Mouse (Mus musculus) embryo, embryonic 10 days (tissue): Measurements from ENCODE around the gene Prkce.
A peak's percentile ranks its signal among the peaks of the same experiment; 100 is the strongest.

Experiments
- DNase-seq: peaks from one replicate; pipeline ENCODE4 v3.0.0-alpha.2; 2015; ENCODE audit warnings: low spot score

Gene Prkce

DNA sequence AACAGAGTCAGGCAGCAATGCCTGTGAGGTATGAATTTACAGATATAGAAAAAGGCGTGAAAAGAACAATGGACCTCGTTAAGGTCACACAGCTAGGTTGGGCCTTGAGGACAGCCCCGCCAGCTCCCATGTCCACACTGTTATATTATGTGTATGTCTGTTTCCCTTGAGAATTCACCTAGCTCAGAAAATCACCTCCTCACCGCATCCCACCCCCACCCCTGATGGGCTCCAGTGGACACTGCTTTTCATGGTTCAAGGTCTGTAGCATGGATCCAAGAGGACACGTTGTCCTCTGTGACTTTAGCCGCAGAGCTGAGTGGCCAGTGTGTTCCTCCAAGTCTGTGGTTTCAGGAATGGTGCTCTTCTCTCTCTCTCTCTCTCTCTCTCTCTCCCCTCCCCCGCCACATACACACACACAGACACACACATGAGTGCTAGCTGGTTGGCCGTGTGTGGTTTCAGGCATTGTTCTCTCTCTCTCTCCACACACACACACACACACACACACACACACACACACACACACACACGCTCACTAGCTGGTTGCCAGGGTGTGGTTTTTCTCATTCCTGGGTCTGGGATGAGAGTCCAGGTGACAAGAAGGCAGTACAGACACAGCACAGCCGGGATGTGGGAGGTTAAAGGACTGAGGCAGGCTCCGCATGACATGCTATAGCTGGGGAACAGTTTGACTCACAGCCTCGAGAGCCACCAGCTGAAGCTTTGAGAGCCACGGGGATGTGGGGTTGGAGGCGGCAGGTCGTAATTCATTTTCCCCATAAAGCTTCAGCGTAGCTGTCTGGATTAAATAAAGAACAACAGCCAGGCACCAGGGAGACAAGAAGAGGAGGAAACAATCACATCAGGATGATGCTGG lies 162.7 kb downstream of the Prkce start:
- DNase-seq, result peak; percentile 44

DNA sequence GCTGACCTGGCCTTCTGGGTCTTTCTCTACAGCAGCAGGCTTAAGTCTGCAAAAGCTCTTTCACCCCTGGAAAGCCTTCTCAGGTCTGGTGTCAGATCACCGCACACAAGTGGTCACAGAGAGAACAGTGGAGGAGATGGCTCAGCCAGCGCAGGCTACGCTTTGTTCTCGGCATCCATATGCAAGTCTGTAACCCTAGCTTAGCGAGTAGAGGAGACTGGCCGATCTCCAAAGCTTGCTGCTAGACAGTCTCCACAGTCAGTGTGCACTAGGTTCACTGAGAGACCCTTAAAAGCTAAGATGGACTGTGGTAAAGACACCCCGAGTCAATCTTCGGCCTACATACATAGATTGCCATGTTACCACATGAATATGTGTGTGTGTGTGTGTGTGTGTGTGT lies 164.2 kb downstream of the Prkce start:
- DNase-seq, result no peak

DNA sequence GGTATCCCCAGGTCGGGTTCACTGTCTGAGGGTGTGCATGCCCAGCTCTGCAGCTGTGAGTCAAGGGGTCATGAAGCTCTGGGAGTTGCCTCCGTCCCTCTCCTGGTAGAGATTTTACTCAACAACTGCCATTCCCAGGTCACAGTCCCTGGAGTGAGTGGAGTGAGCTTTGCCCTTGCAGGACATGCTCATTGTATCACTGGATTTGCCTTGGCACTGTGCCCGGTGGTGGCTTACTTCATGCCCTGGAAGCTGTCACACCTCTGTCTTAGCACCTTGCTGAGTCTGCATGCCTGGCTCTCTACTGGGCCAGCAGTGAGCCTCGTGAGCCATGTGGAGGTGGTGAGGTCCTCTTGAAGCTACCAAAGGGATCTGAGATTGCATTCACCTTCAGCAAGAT lies 167.4 kb downstream of the Prkce start:
- DNase-seq, result no peak

DNA sequence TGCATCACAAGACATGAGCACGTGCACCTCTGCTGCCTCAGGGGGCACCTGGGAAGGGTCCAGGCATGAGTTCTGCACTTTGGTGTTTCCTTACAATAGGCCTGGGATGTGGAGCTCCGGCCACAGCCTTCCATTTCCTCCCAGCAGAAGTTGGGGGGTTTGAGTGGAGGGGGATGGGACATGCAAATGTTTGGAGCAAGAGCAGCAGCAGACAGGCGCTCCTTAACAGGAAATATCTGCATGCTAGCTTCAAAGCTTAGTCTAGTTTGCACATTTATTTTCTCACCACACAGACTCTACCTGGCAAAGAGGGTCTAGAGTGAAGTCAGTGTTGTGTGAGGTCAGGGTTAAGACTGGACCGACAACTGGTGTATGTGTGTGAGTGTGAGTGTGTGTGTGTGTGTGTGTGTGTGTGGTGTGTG lies 169.1 kb downstream of the Prkce start:
- no peak for DNase-seq

DNA sequence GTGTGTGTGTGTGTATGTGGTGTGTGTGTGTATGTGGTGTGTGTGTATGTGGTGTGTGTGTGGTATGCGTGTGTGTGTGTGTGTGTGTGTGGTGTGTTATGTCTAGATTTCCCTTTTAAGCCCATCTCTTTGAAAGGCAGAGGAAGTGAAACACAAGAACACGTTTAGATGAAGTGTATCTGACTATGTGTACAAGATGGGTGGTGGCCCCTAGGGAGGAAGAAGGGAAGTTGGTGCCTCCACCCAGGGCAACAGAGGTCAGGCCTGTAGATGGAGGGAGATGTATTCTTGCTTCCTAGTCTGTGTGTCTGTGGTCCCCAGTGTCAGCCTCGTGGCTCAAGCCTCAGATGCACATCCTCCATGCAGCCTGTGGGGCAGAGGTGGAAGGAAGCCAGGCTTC lies 169.5 kb downstream of the Prkce start:
- no peak for DNase-seq

DNA sequence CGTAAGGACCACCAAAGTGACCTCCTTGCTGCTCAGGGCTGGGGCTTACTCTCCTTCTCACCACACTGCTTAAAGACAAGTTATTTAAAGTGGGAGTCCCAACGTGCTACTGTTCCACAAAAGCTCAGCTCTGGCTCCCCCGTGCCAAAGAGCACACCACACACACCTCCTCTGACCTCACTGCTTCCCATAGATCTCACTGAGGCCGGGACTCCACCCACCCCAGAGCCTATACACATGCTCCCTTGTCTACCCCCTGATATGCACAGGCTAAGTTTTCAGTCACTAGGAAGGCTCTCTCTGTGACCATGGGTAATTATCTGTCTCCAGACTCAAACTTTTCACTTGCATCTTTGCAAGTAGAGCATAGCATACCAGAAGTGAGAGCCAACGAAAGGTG lies 170.7 kb downstream of the Prkce start:
- DNase-seq, result no peak

DNA sequence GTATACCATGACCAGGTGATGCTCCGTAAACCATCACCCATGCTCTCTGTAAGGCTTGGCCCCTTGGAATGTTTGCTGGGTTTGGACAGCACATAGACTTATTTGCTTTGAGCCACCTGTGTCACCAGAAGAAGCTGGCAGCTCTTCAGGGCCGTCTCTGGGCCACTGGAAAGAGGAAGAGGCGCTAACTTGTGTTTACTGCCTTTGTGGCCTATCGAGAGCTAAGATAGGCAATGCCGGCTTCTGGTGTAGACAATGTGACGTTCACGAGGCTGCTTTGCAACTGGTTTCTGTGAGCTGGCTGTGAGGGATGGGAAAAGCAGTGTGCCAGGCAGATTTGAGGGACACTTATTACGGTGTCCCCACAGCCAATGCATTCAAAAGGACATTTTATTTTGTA lies 176.4 kb downstream of the Prkce start:
- DNase-seq, result no peak

DNA sequence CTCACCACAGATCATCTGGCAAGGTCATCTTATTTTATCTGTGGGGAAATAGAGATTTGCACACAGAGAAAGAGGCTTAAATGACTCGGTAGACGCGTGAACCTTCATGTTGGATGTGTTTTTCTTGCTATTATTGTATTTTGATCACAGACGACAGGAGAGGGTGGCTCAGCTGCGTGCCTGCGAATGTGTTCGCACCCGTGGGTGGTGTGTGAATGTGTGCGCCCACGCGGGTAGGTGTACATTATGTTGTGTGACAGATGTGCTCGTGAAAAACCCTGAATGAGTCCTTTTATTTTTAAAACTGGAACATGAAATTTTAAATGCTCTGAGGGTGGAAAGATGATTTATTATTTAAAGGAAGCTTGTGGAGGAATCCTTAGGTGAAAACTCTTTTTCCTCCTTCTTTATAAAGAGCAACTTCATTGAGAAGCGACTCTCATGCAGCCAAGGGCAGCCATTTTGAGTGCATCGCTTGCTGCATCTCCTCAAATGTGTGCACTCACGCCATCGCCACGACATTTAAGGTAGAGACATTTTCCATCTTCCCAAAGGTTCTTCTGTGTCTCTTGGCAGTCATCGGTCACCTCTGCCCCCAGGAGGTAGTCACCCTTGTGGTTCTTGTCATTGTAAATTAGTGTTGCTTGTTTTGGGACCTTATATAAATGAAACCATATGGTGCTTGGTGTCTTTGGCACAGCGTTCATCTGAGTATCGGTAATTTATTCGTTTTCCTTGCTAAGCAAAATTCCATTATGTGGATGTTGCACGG lies 177.8 kb downstream of the Prkce start:
- no peak for DNase-seq

DNA sequence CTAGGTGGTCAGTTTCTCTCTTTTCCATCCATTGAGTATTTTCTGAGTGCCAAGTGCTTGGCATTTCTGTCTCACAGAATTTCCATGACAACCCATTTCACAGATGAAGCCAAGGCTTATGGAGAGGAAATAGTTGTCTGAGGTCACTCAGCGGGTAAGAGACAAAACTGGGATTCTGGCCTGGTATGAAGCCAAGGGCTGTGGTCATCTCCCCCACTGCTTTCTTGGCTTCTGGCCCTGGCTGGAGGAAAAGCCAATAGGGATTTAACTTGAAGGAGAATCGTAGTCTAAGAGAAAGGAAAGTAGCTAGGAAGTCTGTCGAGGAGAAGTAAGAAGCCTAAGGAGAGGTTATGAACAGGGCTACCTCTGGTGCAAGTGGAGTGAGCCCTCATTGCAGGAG lies 182.7 kb downstream of the Prkce start:
- DNase-seq, result no peak

DNA sequence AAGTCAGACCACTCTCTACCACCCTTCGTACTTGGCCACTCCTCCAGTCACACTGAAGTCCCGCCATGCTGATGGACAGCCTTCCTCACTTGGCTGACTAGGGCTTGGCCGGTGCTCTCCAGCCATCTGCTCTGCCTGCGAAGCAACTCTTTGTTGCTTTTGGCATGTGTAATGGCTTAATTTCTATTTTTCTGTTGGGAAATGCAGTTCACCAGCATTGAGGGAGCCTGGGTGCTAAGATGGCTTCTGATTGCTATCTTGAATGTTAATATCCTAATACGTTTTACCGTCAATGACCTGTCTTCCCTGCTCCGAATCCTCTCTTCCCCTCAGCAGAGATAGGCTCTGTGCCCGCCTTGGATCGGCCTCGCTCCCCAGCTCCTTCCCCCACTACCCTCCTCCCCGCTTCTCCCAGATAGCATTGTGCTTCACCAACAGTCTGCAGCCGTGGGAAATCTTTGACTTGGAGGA lies 183.2 kb downstream of the Prkce start:
- no peak for DNase-seq

DNA sequence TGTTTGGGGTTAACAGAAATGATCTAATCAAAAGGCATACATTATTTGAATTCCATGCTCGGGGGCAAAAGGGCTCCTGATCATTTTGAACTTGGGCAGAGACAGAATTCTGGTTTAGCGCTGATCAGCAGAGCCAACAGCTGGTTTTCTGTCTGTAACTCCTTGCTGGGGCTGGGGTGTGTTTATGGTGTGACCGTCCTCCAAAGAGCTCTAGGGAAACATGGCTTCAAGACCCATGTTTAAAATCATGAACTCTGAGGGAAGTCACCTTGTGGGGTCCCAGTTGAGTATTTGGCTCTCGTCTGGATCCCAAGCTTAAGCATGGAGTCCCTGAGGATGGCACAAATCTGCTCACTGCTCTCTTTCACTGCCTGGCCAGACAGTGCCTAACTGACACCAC lies 183.7 kb downstream of the Prkce start:
- DNase-seq, result no peak

DNA sequence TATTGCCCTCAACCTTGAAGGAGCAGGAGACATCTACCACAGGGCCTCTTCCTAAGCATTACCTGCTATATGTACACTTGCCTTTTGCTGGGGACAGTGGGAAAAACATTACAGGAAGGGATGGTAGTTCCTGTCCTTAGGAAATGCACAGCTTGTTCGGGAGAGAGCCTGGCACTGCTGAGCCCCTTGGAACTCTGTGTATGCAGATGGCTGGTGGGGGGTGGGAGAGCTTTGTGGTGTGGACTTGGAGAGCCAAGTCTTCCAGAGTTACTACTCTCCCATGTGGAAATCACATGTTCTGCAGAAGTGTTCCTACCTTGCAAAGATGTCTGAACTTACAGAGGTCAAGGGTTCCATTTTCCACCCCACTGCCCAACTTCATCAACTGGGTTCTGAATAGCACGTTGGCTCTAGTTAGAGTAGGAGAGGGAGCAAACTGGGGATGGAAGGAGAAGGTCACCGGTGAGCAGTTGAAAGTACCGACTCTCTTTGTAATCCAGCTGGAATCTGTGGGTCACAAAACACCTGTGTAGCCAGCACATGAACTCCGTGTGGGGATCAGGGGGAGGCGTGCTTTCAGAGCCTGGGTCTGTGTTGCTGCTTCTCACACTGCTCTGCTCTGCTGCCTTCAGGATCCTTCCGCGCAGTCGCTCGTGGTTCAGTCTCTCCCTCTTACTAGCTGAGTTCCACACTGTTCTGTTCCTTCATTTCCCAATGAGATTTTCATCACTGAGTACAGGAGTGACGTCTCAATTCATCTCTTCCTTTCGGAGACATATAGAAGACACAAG lies 184.9 kb downstream of the Prkce start:
- DNase-seq, result no peak

DNA sequence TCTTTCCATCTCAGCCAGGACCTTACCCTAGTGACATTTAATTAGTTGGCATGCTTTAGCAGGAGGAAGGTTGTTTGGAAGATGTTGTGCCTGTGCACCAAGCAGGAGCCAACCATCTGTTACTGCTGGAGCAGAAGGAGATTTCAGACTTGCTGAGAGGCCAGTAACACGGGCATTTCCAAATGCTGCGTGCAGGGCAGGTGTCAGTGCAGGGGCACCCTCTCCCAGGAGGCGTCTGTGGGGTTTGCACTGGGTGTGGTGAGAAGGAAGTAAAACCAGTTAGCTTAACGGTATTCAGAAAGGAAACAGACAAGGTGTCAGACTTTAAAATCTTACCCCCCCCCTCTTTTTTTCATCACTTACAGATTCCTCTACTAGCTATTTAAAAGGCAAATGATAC lies 186.1 kb downstream of the Prkce start:
- DNase-seq, result no peak

DNA sequence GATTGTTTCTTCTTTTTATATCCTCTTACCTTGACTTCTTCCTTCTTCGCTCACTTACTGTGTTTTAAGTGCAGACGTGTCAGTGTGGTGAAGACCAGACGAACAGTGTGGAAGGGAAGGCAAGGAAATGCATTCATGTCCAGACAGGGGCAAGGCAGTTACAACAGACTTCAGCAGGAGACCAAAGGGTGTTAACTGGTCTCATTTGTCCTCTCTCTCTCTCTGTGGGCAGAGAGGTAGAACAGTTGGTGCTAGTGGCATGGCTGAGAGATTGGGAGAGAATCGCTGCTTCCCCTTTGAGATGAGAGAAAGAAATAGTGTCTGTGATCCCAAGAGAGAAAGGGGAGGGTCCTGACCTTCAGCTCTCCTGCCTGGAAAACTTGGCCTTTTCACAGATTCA lies 186.5 kb downstream of the Prkce start:
- no peak for DNase-seq

DNA sequence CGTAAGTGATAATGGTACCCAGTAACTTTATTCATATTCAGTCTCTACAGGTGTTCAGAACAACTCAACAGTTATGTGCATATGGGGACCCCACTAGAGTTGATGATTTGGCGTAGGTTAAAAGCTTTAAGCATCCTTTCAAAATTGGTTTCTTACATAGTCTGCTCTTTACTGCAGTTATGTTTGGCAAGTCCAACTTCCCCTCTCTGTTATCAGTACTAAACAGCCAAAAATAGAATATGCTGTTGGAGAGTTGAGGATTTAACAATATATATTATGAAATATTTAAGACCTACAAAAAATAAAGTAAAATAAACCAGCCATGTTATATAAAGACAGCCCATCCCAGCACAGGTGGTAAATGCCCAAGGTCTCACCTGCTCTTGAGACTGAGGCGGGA lies 187.3 kb downstream of the Prkce start:
- DNase-seq, result no peak

DNA sequence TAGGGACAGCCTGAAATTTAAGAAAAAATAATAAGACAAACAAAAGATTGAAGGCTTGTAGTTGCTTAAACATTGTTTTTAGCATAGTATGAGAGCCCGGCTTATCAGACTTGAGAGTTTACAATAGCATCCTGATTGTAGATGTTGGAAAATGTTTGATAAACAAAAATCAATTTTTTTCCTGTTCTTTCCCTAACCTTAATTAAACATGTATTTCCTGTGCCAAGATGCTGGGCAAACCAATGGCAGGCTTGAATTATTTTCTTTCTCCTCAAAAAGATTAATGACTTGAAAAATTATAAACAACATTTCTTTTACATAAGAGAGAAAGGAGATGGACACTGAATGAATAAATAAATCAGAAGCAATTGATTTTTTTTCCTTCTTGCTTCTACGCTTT lies 187.7 kb downstream of the Prkce start:
- no peak for DNase-seq

DNA sequence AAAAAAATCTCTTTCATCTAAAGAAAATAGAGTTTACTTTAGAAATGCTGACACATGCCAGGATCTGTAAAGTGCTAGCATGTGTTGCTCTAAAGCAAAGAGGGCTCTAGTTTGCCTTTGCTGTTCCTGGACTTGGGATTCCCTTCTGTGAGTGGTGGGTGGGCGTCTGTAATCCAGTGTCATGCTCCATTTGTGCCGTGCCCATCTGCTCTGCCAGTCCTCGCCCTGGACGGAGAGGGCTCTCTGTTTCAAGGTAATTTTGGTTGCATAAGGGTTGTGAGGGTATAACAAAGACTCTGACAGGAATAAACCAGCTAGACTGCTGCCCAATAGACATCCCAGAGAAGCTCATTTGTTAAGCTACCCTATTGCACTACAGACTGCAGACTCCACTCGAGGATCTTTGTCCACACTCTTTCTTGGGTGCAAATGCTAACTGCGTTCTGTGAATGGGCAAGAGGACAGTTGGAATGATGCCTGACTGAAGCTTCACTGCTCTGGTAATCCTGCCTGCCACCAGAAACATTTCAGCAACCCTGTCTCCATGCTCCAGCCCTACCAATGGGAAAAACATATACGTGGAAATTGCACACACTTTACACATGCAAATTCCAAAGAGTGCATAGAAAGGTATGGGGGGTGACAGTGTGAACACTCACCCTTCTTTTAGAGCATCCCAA lies 188.3 kb downstream of the Prkce start:
- DNase-seq, result no peak

DNA sequence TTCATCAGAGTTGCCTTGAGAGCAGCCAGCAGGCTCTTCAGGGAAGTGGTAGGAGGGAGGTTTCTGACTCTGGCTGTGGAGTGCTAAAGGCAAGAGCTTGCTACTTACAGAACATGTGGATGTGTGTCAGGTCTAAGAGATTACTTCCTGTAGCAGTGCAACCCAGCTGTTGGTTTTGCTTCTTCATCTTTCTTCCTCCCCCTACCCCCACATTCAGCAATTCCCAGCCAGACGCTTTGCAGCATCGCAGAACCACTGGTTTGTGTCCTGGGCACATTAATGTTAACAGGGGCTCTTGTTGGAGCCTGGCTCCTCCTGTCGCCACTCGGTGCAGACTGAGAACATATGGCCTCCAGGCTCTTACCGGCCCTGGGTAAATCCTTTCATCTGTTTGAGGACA lies 190.8 kb downstream of the Prkce start:
- peak; percentile 47 for DNase-seq

DNA sequence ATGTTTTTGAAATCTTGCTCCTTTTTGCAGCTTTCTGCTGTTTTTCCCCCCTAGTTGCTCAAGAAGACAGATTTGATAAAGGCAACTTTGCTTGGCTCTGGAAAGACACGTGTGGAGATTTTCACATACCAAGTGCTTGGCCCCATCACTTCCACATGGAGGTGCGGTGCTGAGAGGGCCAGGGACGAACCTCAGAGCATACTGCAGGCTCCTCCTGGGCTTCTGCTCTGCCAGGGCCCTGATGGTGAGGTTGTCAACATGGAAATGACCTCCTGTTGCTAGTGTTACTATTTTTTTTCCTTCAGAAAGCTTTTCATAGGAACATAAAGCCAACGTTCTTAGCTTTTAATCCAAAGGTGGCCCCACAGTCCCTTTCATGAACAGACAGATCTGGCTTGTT lies 191.3 kb downstream of the Prkce start:
- DNase-seq, result no peak

DNA sequence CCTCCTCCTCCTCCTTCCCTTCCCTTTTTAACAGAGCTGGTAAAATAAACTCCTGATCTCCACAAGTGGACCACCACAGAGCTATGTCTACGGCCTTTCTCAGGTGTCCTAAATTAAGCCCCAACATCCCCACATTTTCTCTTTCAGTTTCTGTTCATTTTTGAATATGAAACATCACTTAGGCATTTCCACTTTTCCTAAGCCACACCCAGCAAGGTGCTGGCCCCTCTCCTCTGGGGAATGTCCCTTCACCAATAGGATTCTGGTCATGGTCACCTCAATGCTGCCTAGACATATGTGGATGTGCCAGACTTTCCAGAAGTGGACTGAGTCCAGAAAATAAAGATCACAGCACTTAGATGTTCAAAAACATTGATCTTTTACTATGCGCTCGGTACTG lies 193.3 kb downstream of the Prkce start:
- DNase-seq, result no peak

DNA sequence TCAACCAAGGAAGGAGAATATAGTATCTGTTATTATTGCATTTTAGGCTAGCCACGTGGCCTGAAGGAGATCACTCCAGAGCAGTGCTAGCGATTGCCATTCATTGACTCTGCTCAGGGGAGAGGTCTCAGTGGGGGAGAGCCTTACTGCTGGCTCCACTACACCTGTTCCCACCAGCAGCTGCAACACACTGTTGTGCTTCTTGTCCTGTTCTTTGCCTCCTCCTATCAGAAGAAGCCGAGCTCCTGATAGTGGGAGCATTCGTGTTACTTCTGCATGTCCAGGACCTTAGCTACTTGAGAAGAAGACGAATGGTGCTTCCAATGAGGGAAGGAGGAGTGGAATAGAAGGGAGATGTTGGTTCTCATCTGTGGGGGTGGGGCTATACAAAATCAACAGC lies 195.8 kb downstream of the Prkce start:
- no peak for DNase-seq
